Mouse (Mus musculus) liver, adult 2 months (tissue): ENCODE data around the gene Pla2g2f. TPM values are rescaled to one million over a fixed set of nuclear protein-coding genes. Genes with fewer than 3 reads are reported as not detected.
A peak's percentile ranks its signal among the peaks of the same experiment; 100 is the strongest.

ENCODE experiments used
- DNase-seq: peaks from one replicate; pipeline ENCODE4 v3.0.0-alpha.2; 2011; ENCODE audit warnings: low read depth, low spot score; ENCODE audit errors: extremely low read depth
- H3K27ac ChIP-seq: fragments of 200-500 bp; replicated peaks from 2 replicates; pipeline ENCODE4 v1.5.1; 2012; ENCODE audit warnings: low read depth, mild to moderate bottlenecking, control low read depth, inconsistent platforms, low read length; ENCODE audit not compliant: insufficient read depth
- H3K27me3 ChIP-seq: fragments of 200-500 bp; 2 replicates; pipeline ENCODE4 v1.6.1; 2012; ENCODE audit warnings: mild to moderate bottlenecking, moderate library complexity, low read length, inconsistent platforms; ENCODE audit not compliant: control insufficient read depth, insufficient read depth
- H3K36me3 ChIP-seq: fragments of 200-500 bp; 2 replicates; pipeline ENCODE4 v1.6.1; 2012; ENCODE audit warnings: low read length, inconsistent platforms; ENCODE audit not compliant: control insufficient read depth, insufficient read depth
- H3K4me1 ChIP-seq: fragments of 200-500 bp; 2 replicates; pipeline ENCODE4 v1.6.1; 2011; ENCODE audit warnings: low read length; ENCODE audit not compliant: control insufficient read depth, insufficient read depth
- H3K4me3 ChIP-seq: fragments of 200-500 bp; 2 replicates; pipeline ENCODE4 v1.5.1; 2011; ENCODE audit warnings: low read depth, mild to moderate bottlenecking, control low read depth, low read length, moderate library complexity; ENCODE audit not compliant: insufficient read depth
- H3K79me2 ChIP-seq: fragments of 200-500 bp; 2 replicates; pipeline ENCODE4 v1.6.1; 2012; ENCODE audit warnings: inconsistent platforms, mild to moderate bottlenecking, low read length, moderate library complexity; ENCODE audit not compliant: control insufficient read depth, insufficient read depth
- H3K9ac ChIP-seq: fragments of 200-500 bp; 2 replicates; pipeline ENCODE4 v1.6.1; 2012; ENCODE audit warnings: low read depth, mild to moderate bottlenecking, control low read depth, inconsistent platforms, low read length
- CTCF ChIP-seq: fragments of 200-500 bp; IDR thresholded peaks from 2 replicates; pipeline ENCODE4 v1.5.1; 2011; ENCODE audit warnings: low read depth, low read length, control low read depth
- POLR2A ChIP-seq: fragments of 200-500 bp; IDR thresholded peaks from 2 replicates; pipeline ENCODE4 v1.6.1; 2011; ENCODE audit warnings: low read length, control low read depth; ENCODE audit not compliant: insufficient read depth; ENCODE audit errors: extremely low read depth
- WGBS: fragments of 180-500 bp; shearing (Covaris S2); methylation state at CpG from one replicate; pipeline ENCODE4 v1.1.7; 2018; 5-methylcytosine and 5-hydroxymethylcytosine counted together
- polyA plus RNA-seq: library from polyadenylated mRNA; depleted of rRNA; stranded (reverse); fragments of >200 nt; gene quantifications from 2 replicates; pipeline ENCODE4 v1.2.3, GENCODE M21; 2012; rRNA removed
- total RNA-seq: library from RNA; depleted of rRNA; stranded (reverse); fragments of >200 nt; gene quantifications from 2 replicates; pipeline ENCODE4 v1.2.3, GENCODE M21; 2014; rRNA removed

The Pla2g2f gene
- 0.13 TPM in 1 of 2 replicates, not detected in the other for total RNA-seq
- not detected in 2 replicates for polyA plus RNA-seq

- TF ChIP-seq CTCF (no peak), POLR2A (no peak)
- Histone ChIP-seq H3K79me2 (no peaks in the 10 kb centered on the region), H3K4me1 (no peaks in the 10 kb centered on the region), H3K27ac (no peak within 1 kb of the TSS), H3K9ac (no peak within 1 kb of the TSS), H3K36me3 (no peaks in the 10 kb centered on the region), H3K4me3 (no peak within 1 kb of the TSS), H3K27me3 (no peaks in the 10 kb centered on the region; the same call in 1 of the 2 replicates)
- DNase-seq, result no peak
- 90% methylated on average over 8 of the region's 8 CpGs for WGBS
Measured at GRCm38 (mm10) chr4:138757416-138757815, at the start of gene Pla2g2f. Gene Pla2g2f (minus strand): TSS chr4:138757626.

- H3K36me3 ChIP-seq, result no peaks in the 10 kb centered on the region
- H3K79me2 ChIP-seq, result no peaks in the 10 kb centered on the region
- H3K27me3 ChIP-seq, result no peaks in the 10 kb centered on the region
- no peak for TF ChIP-seq POLR2A
- no peak for TF ChIP-seq CTCF
- H3K4me3 ChIP-seq, result no peak overlapping the region
- 81% methylated on average over 7 of the region's 7 CpGs for WGBS
- no peak for DNase-seq
- H3K9ac ChIP-seq, result no peak overlapping the region
- H3K4me1 ChIP-seq, result no peaks in the 10 kb centered on the region
- H3K27ac ChIP-seq, result no peak overlapping the region
Measured at GRCm38 (mm10) chr4:138806920-138807541, 49.6 kb upstream of the Pla2g2f start.

- Histone ChIP-seq H3K4me3 (no peak overlapping the region), H3K27ac (no peak overlapping the region), H3K4me1 (no peaks in the 10 kb centered on the region), H3K79me2 (no peaks in the 10 kb centered on the region), H3K9ac (no peak overlapping the region), H3K36me3 (no peaks in the 10 kb centered on the region), H3K27me3 (no peaks in the 10 kb centered on the region)
- TF ChIP-seq POLR2A (no peak), CTCF (no peak)
- DNase-seq, result no peak
- WGBS, result 87% methylated on average over 8 of the region's 8 CpGs
Measured at GRCm38 (mm10) chr4:138806160-138806559, 48.7 kb upstream of the Pla2g2f start.

GRCm38 (mm10) chr4:138805248-138805647, 47.8 kb upstream of the Pla2g2f start:
- Histone ChIP-seq H3K4me1 (no peaks in the 10 kb centered on the region; the same call in 1 of the 2 replicates), H3K27ac (no peak overlapping the region), H3K79me2 (no peaks in the 10 kb centered on the region), H3K9ac (no peak overlapping the region), H3K4me3 (no peak overlapping the region), H3K27me3 (no peaks in the 10 kb centered on the region), H3K36me3 (no peaks in the 10 kb centered on the region)
- TF ChIP-seq CTCF (no peak), POLR2A (no peak)
- 41% methylated on average over 8 of the region's 8 CpGs for WGBS
- DNase-seq, result peak; percentile 59

- H3K4me1 ChIP-seq, result peaks cover 2% of the 10 kb centered on the region; the same call in 1 of the 2 replicates
- no peak for DNase-seq
- no peaks in the 10 kb centered on the region for H3K36me3 ChIP-seq
Measured at GRCm38 (mm10) chr4:138802917-138803316, 45.5 kb upstream of the Pla2g2f start.

GRCm38 (mm10) chr4:138801631-138802030, 44.2 kb upstream of the Pla2g2f start:
- no peak for DNase-seq
- no peaks in the 10 kb centered on the region for H3K27me3 ChIP-seq
- H3K27ac ChIP-seq, result no peak overlapping the region
- H3K9ac ChIP-seq, result no peak overlapping the region
- H3K79me2 ChIP-seq, result no peaks in the 10 kb centered on the region
- 94% methylated on average over 4 of the region's 4 CpGs for WGBS
- H3K36me3 ChIP-seq, result no peaks in the 10 kb centered on the region
- H3K4me3 ChIP-seq, result no peak overlapping the region
- H3K4me1 ChIP-seq, result peaks cover 2% of the 10 kb centered on the region; the same call in 1 of the 2 replicates
- TF ChIP-seq POLR2A, result no peak
- TF ChIP-seq CTCF, result no peak

More at GRCm38 (mm10) chr4:138802917-138803316, 45.5 kb upstream of the Pla2g2f start:
- no peak overlapping the region for H3K27ac ChIP-seq
- H3K9ac ChIP-seq, result no peak overlapping the region
- H3K4me3 ChIP-seq, result no peak overlapping the region
- H3K27me3 ChIP-seq, result no peaks in the 10 kb centered on the region
- whole genome bisulfite sequencing, result 85% methylated on average over 11 of the region's 11 CpGs
- no peaks in the 10 kb centered on the region for H3K79me2 ChIP-seq
- TF ChIP-seq CTCF (no peak), POLR2A (no peak)
